Mouse (Mus musculus) lung, embryonic 14.5 days (tissue): ENCODE measurements around the gene U2af1. TPM values are rescaled to one million over a fixed set of nuclear protein-coding genes. Genes with fewer than 3 reads are reported as not detected.
A peak's percentile ranks its signal among the peaks of the same experiment; 100 is the strongest.

Source experiments
- ATAC-seq: fragments of 200-750 bp; cut with Nextera tagmentation; 2 replicates; pipeline ENCODE4 v1.8.0; 2017; ENCODE audit warnings: mild to moderate bottlenecking, moderate TSS enrichment, moderate library complexity; ENCODE audit not compliant: insufficient read depth
- DNase-seq: peaks from one replicate; pipeline ENCODE4 v3.0.0-alpha.2; 2015
- H3K27ac ChIP-seq: fragments of 300-500 bp; sonication (generic); 2 replicates; pipeline ENCODE4 v1.5.1; 2014; ENCODE audit warnings: low read depth, mild to moderate bottlenecking, moderate library complexity
- H3K27me3 ChIP-seq: fragments of 300-500 bp; sonication (generic); 2 replicates; pipeline ENCODE4 v1.6.1; 2014; ENCODE audit warnings: low read length, control low read depth; ENCODE audit not compliant: insufficient read depth
- H3K36me3 ChIP-seq: fragments of 300-500 bp; sonication (generic); 2 replicates; pipeline ENCODE4 v1.6.1; 2014; ENCODE audit warnings: control low read depth; ENCODE audit not compliant: insufficient read depth
- H3K4me1 ChIP-seq: fragments of 300-500 bp; sonication (generic); 2 replicates; pipeline ENCODE4 v1.6.1; 2014; ENCODE audit warnings: antibody characterized with exemption, control low read depth; ENCODE audit not compliant: insufficient read depth
- H3K4me2 ChIP-seq: fragments of 300-500 bp; sonication (generic); 2 replicates; pipeline ENCODE4 v1.6.1; 2014; ENCODE audit warnings: mild to moderate bottlenecking
- H3K4me3 ChIP-seq: fragments of 300-500 bp; sonication (generic); 2 replicates; pipeline ENCODE4 v1.5.1; 2014; ENCODE audit warnings: low read depth, low read length
- H3K9ac ChIP-seq: fragments of 300-500 bp; sonication (generic); 2 replicates; pipeline ENCODE4 v1.6.1; 2014
- H3K9me3 ChIP-seq: fragments of 300-500 bp; sonication (generic); 2 replicates; pipeline ENCODE4 v1.6.1; 2016; ENCODE audit warnings: low read depth, low read length, control low read depth
- CTCF ChIP-seq: IDR thresholded peaks from 2 replicates; pipeline ENCODE4 v1.5.1; 2016; ENCODE audit warnings: antibody characterized with exemption, low read depth
- WGBS: fragments of 180-500 bp; shearing (Covaris S2); extraction: QIAGEN DNeasy Blood & Tissue Kit; methylation state at CpG from one replicate; pipeline ENCODE4 v1.1.7; 2014; 5-methylcytosine and 5-hydroxymethylcytosine counted together
- polyA plus RNA-seq: library from polyadenylated mRNA; unstranded; fragments of >200 nt; fragmentation: Nextera tagmentation; extraction: Ambion mirVana; gene quantifications from 2 replicates; pipeline ENCODE4 v1.2.1, GENCODE M21; 2014

The U2af1 gene
- polyA plus RNA-seq, 1 experiment from 2014 or later = 202 TPM

- H3K9me3 ChIP-seq = no peaks in the 10 kb centered on the region
- H3K4me3 ChIP-seq = no peak within 1 kb of the TSS
- H3K27me3 ChIP-seq = no peaks in the 10 kb centered on the region
- no peak within 1 kb of the TSS for H3K9ac ChIP-seq
- no peak for DNase-seq
- TF ChIP-seq CTCF = no peak
- no peak within 1 kb of the TSS for H3K27ac ChIP-seq
- no peak within 1 kb of the TSS for H3K4me2 ChIP-seq
- no peaks in the 10 kb centered on the region for H3K36me3 ChIP-seq
- no peaks in the 10 kb centered on the region for H3K4me1 ChIP-seq
- WGBS = 64% methylated on average over 8 of the region's 8 CpGs
- ATAC-seq = no peak
Measured at GRCm38 (mm10) chr17:31677507-31677906, 18.8 kb upstream of the U2af1 start, which contains the start of gene Cryaa. Cryaa (plus strand) TSS chr17:31677807.

- WGBS = 57% methylated on average over 1 of the region's 1 CpGs
- ATAC-seq = no peak
- DNase-seq = no peak
Measured at GRCm38 (mm10) chr17:31674426-31674825, 15.7 kb upstream of the U2af1 start.

GRCm38 (mm10) chr17:31672279-31672678 lies 13.6 kb upstream of the U2af1 start:
- no peak overlapping the region for H3K4me2 ChIP-seq
- 69% methylated on average over 12 of the region's 12 CpGs for WGBS
- no peak overlapping the region for H3K27ac ChIP-seq
- no peak for TF ChIP-seq CTCF
- no peak for ATAC-seq
- H3K4me3 ChIP-seq = no peak overlapping the region
- H3K4me1 ChIP-seq = no peaks in the 10 kb centered on the region
- H3K36me3 ChIP-seq = no peaks in the 10 kb centered on the region
- no peaks in the 10 kb centered on the region for H3K27me3 ChIP-seq
- no peak for DNase-seq
- H3K9me3 ChIP-seq = no peaks in the 10 kb centered on the region
- H3K9ac ChIP-seq = no peak overlapping the region

More at GRCm38 (mm10) chr17:31674426-31674825, 15.7 kb upstream of the U2af1 start:
- no peak overlapping the region for H3K27ac ChIP-seq
- H3K4me3 ChIP-seq = no peak overlapping the region
- H3K36me3 ChIP-seq = no peaks in the 10 kb centered on the region
- no peak overlapping the region for H3K4me2 ChIP-seq
- no peaks in the 10 kb centered on the region for H3K9me3 ChIP-seq
- no peak overlapping the region for H3K9ac ChIP-seq
- H3K27me3 ChIP-seq = no peaks in the 10 kb centered on the region
- no peak for TF ChIP-seq CTCF
- H3K4me1 ChIP-seq = no peaks in the 10 kb centered on the region

- ATAC-seq (no peak), DNase-seq (no peak)
- TF ChIP-seq CTCF = no peak
- H3K9ac ChIP-seq = no peak overlapping the region
- H3K9me3 ChIP-seq = no peaks in the 10 kb centered on the region
- H3K4me1 ChIP-seq = no peaks in the 10 kb centered on the region
- H3K4me3 ChIP-seq = no peak overlapping the region
- H3K27me3 ChIP-seq = no peaks in the 10 kb centered on the region
- no peak overlapping the region for H3K4me2 ChIP-seq
- no peaks in the 10 kb centered on the region for H3K36me3 ChIP-seq
- WGBS = 63% methylated on average over 8 of the region's 8 CpGs
- no peak overlapping the region for H3K27ac ChIP-seq
Measured at GRCm38 (mm10) chr17:31671698-31672097, 13.0 kb upstream of the U2af1 start.

- WGBS = 60% methylated on average over 11 of the region's 11 CpGs
Measured at GRCm38 (mm10) chr17:31670163-31670562, 11.5 kb upstream of the U2af1 start.

GRCm38 (mm10) chr17:31668306-31668705 lies 9.6 kb upstream of the U2af1 start:
- WGBS = 59% methylated on average over 8 of the region's 9 CpGs
- ATAC-seq (no peak), DNase-seq (no peak)
- no peak overlapping the region for H3K9ac ChIP-seq
- H3K4me1 ChIP-seq = no peaks in the 10 kb centered on the region
- H3K27ac ChIP-seq = no peak overlapping the region
- H3K4me3 ChIP-seq = no peak overlapping the region
- H3K4me2 ChIP-seq = no peak overlapping the region
- no peaks in the 10 kb centered on the region for H3K27me3 ChIP-seq
- H3K9me3 ChIP-seq = no peaks in the 10 kb centered on the region
- no peak for TF ChIP-seq CTCF
- no peaks in the 10 kb centered on the region for H3K36me3 ChIP-seq

More at GRCm38 (mm10) chr17:31670163-31670562, 11.5 kb upstream of the U2af1 start:
- no peak overlapping the region for H3K4me3 ChIP-seq
- no peak overlapping the region for H3K4me2 ChIP-seq
- no peak for TF ChIP-seq CTCF
- H3K9me3 ChIP-seq = no peaks in the 10 kb centered on the region
- no peak overlapping the region for H3K27ac ChIP-seq
- H3K4me1 ChIP-seq = no peaks in the 10 kb centered on the region
- no peaks in the 10 kb centered on the region for H3K27me3 ChIP-seq
- no peak overlapping the region for H3K9ac ChIP-seq
- DNase-seq (no peak), ATAC-seq (no peak)
- no peaks in the 10 kb centered on the region for H3K36me3 ChIP-seq

GRCm38 (mm10) chr17:31664760-31665159 lies 6.1 kb upstream of the U2af1 start:
- Histone ChIP-seq H3K4me2 (no peak overlapping the region), H3K4me1 (no peaks in the 10 kb centered on the region), H3K4me3 (no peak overlapping the region), H3K9ac (no peak overlapping the region), H3K9me3 (no peaks in the 10 kb centered on the region), H3K36me3 (no peaks in the 10 kb centered on the region), H3K27ac (no peak overlapping the region), H3K27me3 (no peaks in the 10 kb centered on the region)
- peak; percentile 88 for TF ChIP-seq CTCF
- peak; percentile 75 for ATAC-seq
- peak; percentile 88 for DNase-seq
- WGBS = 4% methylated on average over 4 of the region's 4 CpGs

GRCm38 (mm10) chr17:31662855-31663254 lies 4.2 kb upstream of the U2af1 start:
- H3K4me1 ChIP-seq = 0 out of 2 replicates have a peak, but pooled peaks cover 3% of the 10 kb centered on the region
- H3K4me2 ChIP-seq = no peak overlapping the region
- no peaks in the 10 kb centered on the region for H3K9me3 ChIP-seq
- H3K36me3 ChIP-seq = no peaks in the 10 kb centered on the region
- H3K9ac ChIP-seq = no peak overlapping the region
- TF ChIP-seq CTCF = no peak; the same call in 1 of the 2 replicates
- no peak for DNase-seq
- H3K4me3 ChIP-seq = no peak overlapping the region
- H3K27me3 ChIP-seq = no peaks in the 10 kb centered on the region
- no peak for ATAC-seq
- H3K27ac ChIP-seq = no peak overlapping the region
